Mouse (Mus musculus): ENCODE measurements around the gene Kctd21.

GRCm38 (mm10) chr7:97331726-97332666 is at the start of gene Kctd21, which contains the start of gene Usp35:
- TF ChIP-seq POU5F1 (IDR thresholded peaks at IDR 0.05; ENCODE audit: borderline replicate concordance, low read length) (no peak), CTCF (conservative IDR thresholded peaks at IDR 0.05; ENCODE audit: low read length) (no peak)
